Mouse (Mus musculus) midbrain, embryonic 10.5 days (tissue): ENCODE results near the gene Fam3c. TPM values are rescaled to one million over a fixed set of nuclear protein-coding genes. Genes with fewer than 3 reads are reported as not detected.

ENCODE experiments used
- DNase-seq: peaks from one replicate; pipeline ENCODE4 v3.0.0-alpha.2; 2017; ENCODE audit warnings: low spot score
- H3K27ac ChIP-seq: fragments of 300-500 bp; sonication (generic); replicated peaks from 2 replicates; pipeline ENCODE4 v1.5.1; 2016; ENCODE audit warnings: mild to moderate bottlenecking
- H3K27me3 ChIP-seq: fragments of 300-500 bp; sonication (generic); 2 replicates; pipeline ENCODE4 v1.6.1; 2016; ENCODE audit warnings: low read depth, mild to moderate bottlenecking; ENCODE audit not compliant: poor library complexity, severe bottlenecking
- H3K36me3 ChIP-seq: fragments of 300-500 bp; sonication (generic); 2 replicates; pipeline ENCODE4 v1.6.1; 2016; ENCODE audit warnings: mild to moderate bottlenecking, moderate library complexity
- H3K4me1 ChIP-seq: fragments of 300-500 bp; sonication (generic); 2 replicates; pipeline ENCODE4 v1.6.1; 2016
- H3K4me3 ChIP-seq: fragments of 300-500 bp; sonication (generic); 2 replicates; pipeline ENCODE4 v1.5.1; 2016; ENCODE audit warnings: mild to moderate bottlenecking, moderate library complexity
- H3K9me3 ChIP-seq: fragments of 300-500 bp; sonication (generic); replicated peaks from 2 replicates; pipeline ENCODE4 v1.6.1; 2016; ENCODE audit warnings: mild to moderate bottlenecking
- WGBS: fragments of 180-500 bp; shearing (Covaris S2); methylation state at CpG from one replicate; pipeline ENCODE4 v1.1.7; 2016; 5-methylcytosine and 5-hydroxymethylcytosine counted together
- polyA plus RNA-seq: library from polyadenylated mRNA; unstranded; fragments of >200 nt; fragmentation: Nextera tagmentation; extraction: Ambion mirVana; gene quantifications from 2 replicates; pipeline ENCODE4 v1.2.1, GENCODE M21; 2016

The Fam3c gene
- polyA plus RNA-seq, result 27.8 and 28.1 TPM in 2 replicates

DNA sequence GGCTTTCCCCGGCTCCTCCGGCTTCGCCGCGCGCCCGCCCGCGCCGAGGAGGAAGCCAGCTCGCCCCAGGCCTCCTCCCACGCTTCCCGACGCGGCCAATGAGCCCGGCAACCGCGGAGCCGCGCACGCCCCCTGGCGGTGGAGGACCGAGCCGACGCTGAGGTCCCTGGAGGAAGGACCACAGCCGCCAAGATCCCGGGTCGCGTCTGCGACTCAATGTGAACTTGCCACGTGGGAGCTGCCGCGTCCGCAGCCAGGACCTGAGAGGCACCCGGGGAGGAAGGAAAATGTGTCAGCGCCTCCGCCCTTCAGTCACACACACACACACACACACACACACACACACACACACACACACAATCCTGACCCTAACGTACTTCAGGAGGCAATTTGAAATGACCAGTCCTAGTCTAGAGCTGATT is at the start of gene Fam3c:
Gene Fam3c, minus strand, starts transcription at position 158 of the 422 bp plus-strand sequence.
- WGBS, result under 1% methylated on average over 32 of the region's 38 CpGs
- Histone ChIP-seq H3K27ac (peak within 1 kb of the TSS; percentile 95), H3K36me3 (no peaks in the 10 kb centered on the region), H3K4me1 (peaks cover 29% of the 10 kb centered on the region), H3K4me3 (peak within 1 kb of the TSS; percentile 81), H3K9me3 (peaks cover 6% of the 10 kb centered on the region; the same call in 1 of the 2 replicates), H3K27me3 (no peaks in the 10 kb centered on the region)
- DNase-seq, result peak; percentile 95

DNA sequence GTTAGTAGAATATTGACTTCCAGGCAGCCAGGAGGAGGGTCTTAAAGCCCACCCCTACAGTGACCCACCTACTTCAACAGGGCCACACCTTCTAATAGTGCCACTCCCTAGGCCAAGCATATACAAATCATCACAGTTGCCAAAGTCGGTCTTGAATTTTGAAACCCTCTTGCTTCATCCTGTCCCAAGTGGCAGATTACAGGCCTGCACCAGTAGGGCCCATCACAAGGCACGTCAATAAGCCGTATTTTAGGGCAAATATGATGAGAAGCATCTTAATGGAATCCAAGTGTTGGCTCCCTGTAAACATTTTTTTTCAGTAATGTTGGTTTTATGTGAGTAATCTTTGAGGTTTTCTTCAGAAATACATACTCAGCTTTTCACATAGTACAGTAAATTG is 49.0 kb upstream of the Fam3c start:
- H3K36me3 ChIP-seq, result no peaks in the 10 kb centered on the region
- no peak overlapping the region for H3K27ac ChIP-seq
- WGBS, result 93% methylated on average over 3 of the region's 3 CpGs
- H3K27me3 ChIP-seq, result no peaks in the 10 kb centered on the region
- H3K4me1 ChIP-seq, result no peaks in the 10 kb centered on the region
- no peak for DNase-seq
- no peak overlapping the region for H3K4me3 ChIP-seq
- no peaks in the 10 kb centered on the region for H3K9me3 ChIP-seq

DNA sequence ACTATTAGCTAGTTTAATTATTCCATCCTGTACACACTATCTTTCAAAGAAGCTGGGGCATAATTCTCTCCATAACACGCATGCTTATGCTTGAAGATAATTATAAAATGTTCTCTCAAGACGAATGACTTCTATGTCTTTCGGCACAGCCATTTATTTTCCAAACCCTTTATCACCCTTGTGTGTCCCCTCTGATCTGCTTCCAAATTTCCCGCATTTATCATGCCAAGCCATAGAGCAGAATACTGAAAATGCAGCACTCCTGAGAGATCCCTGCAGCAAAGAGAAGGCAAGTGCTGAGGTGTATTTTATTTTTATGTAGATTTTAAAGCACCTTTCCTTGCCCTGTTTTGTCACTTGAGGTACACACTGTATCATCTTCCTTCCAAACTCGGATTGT is 47.7 kb upstream of the Fam3c start:
- no peaks in the 10 kb centered on the region for H3K4me1 ChIP-seq
- DNase-seq, result no peak
- no peak overlapping the region for H3K27ac ChIP-seq
- no peaks in the 10 kb centered on the region for H3K36me3 ChIP-seq
- no peak overlapping the region for H3K4me3 ChIP-seq
- H3K27me3 ChIP-seq, result no peaks in the 10 kb centered on the region
- WGBS, result 89% methylated on average over 5 of the region's 5 CpGs
- H3K9me3 ChIP-seq, result no peaks in the 10 kb centered on the region

DNA sequence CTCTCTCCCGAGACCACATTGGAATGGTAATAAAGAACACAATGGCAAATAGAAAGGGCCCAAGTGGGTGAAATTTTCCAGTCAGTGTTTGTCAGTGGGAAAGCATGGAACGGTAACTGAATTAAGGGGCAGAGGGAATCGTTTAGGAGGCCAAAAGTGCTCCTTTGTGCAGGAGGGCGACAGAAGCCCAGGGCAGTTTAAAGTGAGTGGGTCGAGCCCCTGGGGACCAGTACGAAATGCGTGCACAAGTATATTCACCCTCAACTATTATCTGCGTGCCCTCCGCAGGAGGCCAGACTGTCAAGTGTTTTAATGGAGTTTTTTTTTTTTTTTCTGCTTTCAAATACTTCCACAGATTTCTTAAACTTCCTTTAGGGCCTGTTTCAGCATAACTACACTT is 47.3 kb upstream of the Fam3c start:
- no peaks in the 10 kb centered on the region for H3K27me3 ChIP-seq
- H3K36me3 ChIP-seq, result no peaks in the 10 kb centered on the region
- no peak for DNase-seq
- H3K9me3 ChIP-seq, result no peaks in the 10 kb centered on the region
- H3K4me3 ChIP-seq, result no peak overlapping the region
- 85% methylated on average over 9 of the region's 9 CpGs for WGBS
- H3K4me1 ChIP-seq, result no peaks in the 10 kb centered on the region
- H3K27ac ChIP-seq, result no peak overlapping the region

DNA sequence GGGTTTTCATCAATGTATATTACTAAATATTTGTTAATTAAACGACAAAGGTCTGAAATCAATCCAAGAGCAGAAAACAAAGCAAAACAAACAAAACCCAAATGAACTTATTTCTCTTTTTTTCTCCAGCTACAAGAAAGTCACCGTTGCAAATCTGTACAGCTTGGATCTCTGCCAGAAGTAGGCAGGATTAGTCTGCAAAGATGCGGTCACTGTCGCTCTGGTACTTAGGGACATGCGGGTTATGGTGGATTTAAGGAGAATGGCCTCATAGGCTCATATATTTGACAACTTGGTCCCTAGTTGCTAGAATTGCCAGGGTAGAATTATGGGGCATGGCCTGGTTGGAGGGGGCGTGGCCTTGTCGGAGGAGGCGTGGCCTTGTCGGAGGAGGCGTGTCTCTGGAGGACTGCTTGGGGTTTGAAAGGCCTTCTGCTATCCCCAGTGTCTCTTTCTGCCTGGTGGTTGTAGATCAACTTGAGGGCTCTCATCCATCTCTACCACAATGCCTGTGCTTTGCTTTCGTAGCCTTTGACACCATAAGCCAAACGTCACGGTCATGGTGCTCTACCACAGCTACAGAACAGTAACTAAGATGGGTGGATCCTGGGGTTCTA is 46.6 kb upstream of the Fam3c start:
- Histone ChIP-seq H3K4me1 (no peaks in the 10 kb centered on the region), H3K27me3 (no peaks in the 10 kb centered on the region), H3K36me3 (no peaks in the 10 kb centered on the region), H3K9me3 (no peaks in the 10 kb centered on the region), H3K4me3 (no peak overlapping the region), H3K27ac (no peak overlapping the region)
- WGBS, result 84% methylated on average over 13 of the region's 13 CpGs
- DNase-seq, result no peak

DNA sequence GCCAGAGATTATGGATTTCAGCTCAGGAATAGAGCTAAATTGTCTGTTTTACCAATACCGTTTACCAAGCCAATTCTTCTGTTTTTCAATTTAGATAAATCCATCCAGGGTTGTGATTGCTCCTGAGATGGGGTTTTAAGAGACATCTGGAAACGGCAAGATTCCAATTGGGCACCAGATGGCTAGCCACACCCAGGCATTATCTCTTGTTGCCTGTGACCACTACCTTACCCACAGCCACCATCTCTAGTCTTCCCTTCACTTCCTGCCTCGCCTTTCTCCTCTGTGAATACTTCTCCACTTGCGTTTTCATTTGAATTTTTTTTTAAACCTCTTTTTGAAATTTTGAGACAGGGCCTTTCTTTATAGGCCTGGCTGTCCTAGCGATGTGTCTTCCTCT is 46.0 kb upstream of the Fam3c start:
- WGBS, result 88% methylated on average over 5 of the region's 5 CpGs
- H3K4me1 ChIP-seq, result no peaks in the 10 kb centered on the region
- no peaks in the 10 kb centered on the region for H3K36me3 ChIP-seq
- H3K27me3 ChIP-seq, result no peaks in the 10 kb centered on the region
- no peak for DNase-seq
- no peak overlapping the region for H3K4me3 ChIP-seq
- H3K27ac ChIP-seq, result no peak overlapping the region
- H3K9me3 ChIP-seq, result no peaks in the 10 kb centered on the region

DNA sequence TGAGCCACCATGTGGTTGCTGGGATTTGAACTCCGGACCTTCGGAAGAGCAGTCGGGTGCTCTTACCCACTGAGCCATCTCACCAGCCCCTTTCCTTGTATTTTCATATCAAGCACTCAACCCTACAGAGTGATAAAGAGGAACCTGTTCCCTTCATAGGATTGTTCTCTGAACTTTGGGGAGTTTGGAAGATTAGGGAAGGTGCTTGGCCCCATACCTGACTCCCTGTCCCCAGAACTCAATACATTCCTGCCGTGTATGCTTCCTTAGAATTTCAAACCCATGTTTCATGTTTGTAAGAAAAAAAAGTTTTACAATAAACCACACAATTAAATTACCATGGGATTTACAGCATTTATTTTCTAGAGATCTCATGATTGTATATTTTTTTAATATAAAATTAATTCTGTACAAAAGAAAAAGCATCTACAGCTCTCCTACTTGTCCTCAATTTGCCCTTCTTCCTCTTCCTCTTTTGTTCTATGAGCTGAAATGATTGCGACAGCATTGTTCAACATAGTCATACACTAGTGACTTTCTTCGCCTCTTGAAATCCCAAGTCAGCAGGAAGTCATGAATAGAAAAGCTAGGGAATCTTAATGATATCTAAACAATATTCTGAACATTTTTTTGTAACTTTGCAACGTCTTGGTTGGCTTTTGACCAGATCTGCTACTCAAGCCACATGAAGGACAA is 42.2 kb upstream of the Fam3c start:
- Histone ChIP-seq H3K36me3 (no peaks in the 10 kb centered on the region), H3K4me3 (no peak overlapping the region), H3K27ac (no peak overlapping the region), H3K27me3 (no peaks in the 10 kb centered on the region), H3K9me3 (no peaks in the 10 kb centered on the region), H3K4me1 (no peaks in the 10 kb centered on the region)
- WGBS, result 91% methylated on average over 7 of the region's 7 CpGs
- no peak for DNase-seq

DNA sequence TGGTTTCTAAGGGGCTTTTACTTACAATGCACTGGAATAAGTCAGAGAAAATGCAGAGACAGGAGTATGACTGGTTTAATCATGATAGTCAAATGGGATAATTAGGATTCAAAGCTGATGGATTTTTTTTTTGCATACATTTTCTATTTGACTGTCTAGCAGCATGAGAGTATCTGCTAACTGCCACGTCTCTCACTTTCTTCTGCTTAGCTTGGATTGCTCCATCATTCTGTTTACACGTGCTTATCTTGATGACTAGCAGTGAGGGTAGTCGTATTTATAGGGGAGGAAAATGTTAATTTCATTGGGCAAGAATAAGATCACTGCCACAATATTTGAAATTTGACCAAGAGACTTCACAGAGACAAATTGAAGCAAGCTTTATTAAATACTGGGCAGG is 39.2 kb upstream of the Fam3c start:
- Histone ChIP-seq H3K36me3 (no peaks in the 10 kb centered on the region), H3K9me3 (no peaks in the 10 kb centered on the region), H3K27me3 (no peaks in the 10 kb centered on the region), H3K4me1 (no peaks in the 10 kb centered on the region), H3K27ac (no peak overlapping the region), H3K4me3 (no peak overlapping the region)
- no peak for DNase-seq
- 78% methylated on average over 3 of the region's 3 CpGs for WGBS

DNA sequence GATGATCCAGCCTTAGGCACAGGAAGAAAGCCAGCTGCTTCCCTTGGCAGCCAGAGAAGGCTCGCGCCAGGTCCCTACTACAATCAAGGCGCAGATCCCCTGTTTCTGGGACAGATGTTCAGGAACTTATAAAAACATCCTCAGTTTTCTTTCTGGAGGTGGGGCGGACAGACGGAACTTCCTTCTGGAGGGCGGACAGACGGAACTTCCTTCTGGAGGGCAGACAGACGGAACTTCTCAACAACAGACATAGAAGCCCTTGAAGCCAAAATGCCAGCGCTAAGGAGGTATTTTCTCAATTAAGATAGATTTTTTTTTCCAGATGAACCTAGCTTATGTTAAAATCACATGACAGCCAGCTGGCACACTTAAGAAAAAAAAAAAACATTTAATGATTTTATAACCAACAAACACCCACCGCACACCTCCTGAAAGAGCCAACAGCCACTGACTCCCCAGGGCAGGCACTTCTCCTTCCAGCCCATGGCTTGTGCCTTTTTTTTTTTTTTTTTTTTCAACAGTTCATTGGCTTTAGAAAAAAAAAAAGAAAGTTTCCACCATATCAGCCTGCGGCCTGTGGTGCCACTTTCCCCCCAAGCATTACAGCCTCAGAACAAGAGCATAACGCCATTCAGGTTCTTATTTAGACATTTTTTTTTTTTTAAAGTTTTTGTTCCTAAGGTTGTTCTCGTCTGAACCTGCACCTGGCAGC is 34.8 kb upstream of the Fam3c start:
- no peak overlapping the region for H3K27ac ChIP-seq
- DNase-seq, result no peak
- H3K9me3 ChIP-seq, result no peaks in the 10 kb centered on the region
- no peak overlapping the region for H3K4me3 ChIP-seq
- no peaks in the 10 kb centered on the region for H3K36me3 ChIP-seq
- no peaks in the 10 kb centered on the region for H3K4me1 ChIP-seq
- no peaks in the 10 kb centered on the region for H3K27me3 ChIP-seq
- 91% methylated on average over 13 of the region's 13 CpGs for WGBS

DNA sequence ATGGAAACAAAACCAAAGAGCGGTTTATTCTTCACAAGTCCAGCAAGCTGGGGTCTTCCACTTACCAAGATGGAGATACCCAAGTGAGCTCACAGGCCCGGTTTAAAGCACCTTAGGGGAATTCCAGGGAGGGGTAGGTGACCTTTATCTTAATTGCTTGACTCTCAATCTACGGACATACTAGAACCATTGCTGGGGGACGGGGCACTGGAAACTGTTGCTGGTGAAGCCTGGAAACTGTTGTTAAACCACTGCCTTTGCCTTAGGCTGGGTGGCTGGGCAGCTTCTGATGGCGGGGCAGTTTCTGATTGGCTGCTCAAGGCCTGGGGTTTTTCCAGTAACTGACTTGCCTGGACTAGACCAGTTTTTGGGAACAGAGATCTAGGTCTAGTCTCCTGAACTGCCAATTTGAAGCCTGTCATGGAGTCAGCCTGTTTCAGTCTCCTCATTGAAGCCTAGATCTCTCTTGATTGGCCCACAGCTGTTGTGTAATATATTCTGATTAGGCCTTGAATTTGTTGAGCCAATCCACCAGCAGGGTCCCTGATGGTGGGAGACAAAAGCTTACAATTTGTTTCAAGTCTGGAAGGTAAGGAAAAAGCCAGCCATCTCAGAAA is 29.3 kb upstream of the Fam3c start:
- Histone ChIP-seq H3K9me3 (no peaks in the 10 kb centered on the region), H3K27me3 (no peaks in the 10 kb centered on the region), H3K4me3 (no peak overlapping the region), H3K27ac (no peak overlapping the region), H3K36me3 (no peaks in the 10 kb centered on the region), H3K4me1 (no peaks in the 10 kb centered on the region)
- no peak for DNase-seq
- WGBS, result 94% methylated on average over 5 of the region's 5 CpGs

DNA sequence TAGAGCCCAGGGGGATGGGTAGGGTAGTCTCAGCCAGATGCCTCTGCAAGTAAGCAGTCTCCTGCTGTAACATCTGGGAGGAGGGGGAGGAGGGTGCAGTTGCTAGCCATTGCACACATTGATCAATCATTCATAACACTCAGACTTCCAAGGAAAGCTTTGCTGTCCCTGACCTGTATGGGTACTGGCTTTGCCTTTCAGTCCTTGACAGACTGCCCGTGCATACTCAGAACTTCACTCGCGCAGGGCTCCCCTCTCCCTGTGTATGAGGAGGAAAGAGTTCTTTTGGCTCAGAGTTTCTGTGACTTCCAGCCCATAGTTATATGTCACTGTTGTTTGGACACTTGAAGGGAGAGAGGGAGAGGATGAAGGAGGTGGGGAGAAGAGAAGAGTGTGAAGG is 24.2 kb upstream of the Fam3c start:
- Histone ChIP-seq H3K27ac (no peak overlapping the region), H3K9me3 (no peaks in the 10 kb centered on the region), H3K27me3 (no peaks in the 10 kb centered on the region), H3K4me3 (no peak overlapping the region), H3K36me3 (no peaks in the 10 kb centered on the region), H3K4me1 (no peaks in the 10 kb centered on the region)
- DNase-seq, result no peak
- 96% methylated on average over 3 of the region's 3 CpGs for WGBS

DNA sequence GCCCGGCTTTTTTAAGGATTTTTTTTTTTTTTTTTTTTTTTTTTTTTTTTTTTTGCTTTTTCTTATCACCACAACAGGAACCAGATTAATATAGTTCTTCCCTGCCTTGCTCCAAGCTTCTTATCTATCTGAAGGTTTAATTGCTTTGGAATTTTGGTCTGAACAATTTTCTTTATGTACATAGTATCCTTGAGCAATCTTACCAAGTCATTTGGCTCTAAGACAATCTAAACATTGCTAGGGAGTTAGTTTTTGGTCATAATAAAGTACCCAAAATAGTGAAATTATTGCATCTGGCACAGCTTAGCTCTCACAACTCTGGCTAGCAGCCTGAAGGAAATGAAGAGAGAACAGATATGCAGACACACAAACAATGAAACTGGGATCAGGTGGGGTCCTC is 23.8 kb upstream of the Fam3c start:
- no peak overlapping the region for H3K27ac ChIP-seq
- no peak overlapping the region for H3K4me3 ChIP-seq
- WGBS, result 95% methylated on average over 1 of the region's 1 CpGs
- DNase-seq, result no peak
- no peaks in the 10 kb centered on the region for H3K27me3 ChIP-seq
- no peaks in the 10 kb centered on the region for H3K9me3 ChIP-seq
- H3K36me3 ChIP-seq, result no peaks in the 10 kb centered on the region
- no peaks in the 10 kb centered on the region for H3K4me1 ChIP-seq

DNA sequence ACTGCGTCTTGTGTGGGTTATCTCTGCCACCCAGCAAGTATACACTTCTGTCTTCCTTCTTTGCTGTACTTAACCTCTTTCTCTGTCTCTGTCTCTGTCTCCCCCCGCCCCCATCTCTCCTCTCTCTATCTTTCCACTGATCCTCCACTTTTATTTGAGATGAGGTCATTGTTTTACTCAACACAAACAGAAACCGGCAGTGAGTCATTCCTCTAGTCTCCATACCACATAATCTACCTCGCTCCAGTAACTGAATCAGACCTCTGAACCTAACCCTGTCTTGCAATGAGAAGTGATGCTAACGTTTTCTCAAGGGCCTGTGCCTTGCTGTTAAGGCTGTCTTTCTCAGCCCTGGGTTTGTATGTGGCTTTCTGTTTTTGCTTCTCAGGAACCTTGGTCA is 22.4 kb upstream of the Fam3c start:
- WGBS, result 79% methylated on average over 5 of the region's 5 CpGs
- DNase-seq, result no peak
- H3K27me3 ChIP-seq, result no peaks in the 10 kb centered on the region
- H3K27ac ChIP-seq, result no peak overlapping the region
- no peak overlapping the region for H3K4me3 ChIP-seq
- H3K9me3 ChIP-seq, result no peaks in the 10 kb centered on the region
- no peaks in the 10 kb centered on the region for H3K4me1 ChIP-seq
- H3K36me3 ChIP-seq, result no peaks in the 10 kb centered on the region
